Mouse (Mus musculus) erythroblast, embryonic 14.5 days (primary cell): ENCODE data around the gene Nfix.

Experiments
- GATA1 ChIP-seq: IDR thresholded peaks from 2 replicates; pipeline ENCODE4 v1.6.1; 2012; ENCODE audit warnings: low read length, inconsistent platforms, mixed read lengths
- TAL1 ChIP-seq: IDR thresholded peaks from 3 replicates; pipeline ENCODE4 v1.6.1; 2012; ENCODE audit warnings: low read length, inconsistent platforms, mixed read lengths

GRCm38 (mm10) chr8:84656641-84657126 is 143.5 kb downstream of the Nfix start:
- TF ChIP-seq GATA1 (no peak), TAL1 (no peak)
